Mouse (Mus musculus): ENCODE measurements at regions not wholly inside any gene's neighbourhood (a gene's known extent, or its start where the extent isn't known, plus 50 kb on each side); places are given as distances from the start of the nearest gene placed in this dataset.

GRCm38 (mm10) chr14:58662601-58663000, 480.1 kb downstream of the 1700129C05Rik start:
- no peaks in the 10 kb centered on the region for H3K27me3 ChIP-seq (replicated peaks; ENCODE audit: control insufficient read depth, insufficient read depth, low read length)
- H3K4me2 ChIP-seq (replicated peaks; ENCODE audit: low read depth): no peak overlapping the region
- no peak for ATAC-seq
- WGBS: 74% methylated on average over 5 of the region's 5 CpGs
- H3K9ac ChIP-seq (ENCODE audit: low read depth, low read length): no peak overlapping the region
- H3K36me3 ChIP-seq (ENCODE audit: control insufficient read depth, insufficient read depth): no peaks in the 10 kb centered on the region
- no peak overlapping the region for H3K4me3 ChIP-seq (ENCODE audit: low read depth, low read length)
- TF ChIP-seq CTCF (IDR thresholded peaks at IDR 0.05; ENCODE audit: low read depth): no peak
- no peak overlapping the region for H3K27ac ChIP-seq (ENCODE audit: low read depth, low read length)
- H3K9me3 ChIP-seq (ENCODE audit: control insufficient read depth): no peaks in the 10 kb centered on the region
- H3K4me1 ChIP-seq (replicated peaks; ENCODE audit: control insufficient read depth, insufficient read depth, low read length): no peaks in the 10 kb centered on the region

GRCm38 (mm10) chr14:58661416-58661815, 481.3 kb downstream of the 1700129C05Rik start:
- H3K4me1 ChIP-seq (replicated peaks; ENCODE audit: control insufficient read depth, insufficient read depth, low read length): no peaks in the 10 kb centered on the region
- H3K36me3 ChIP-seq (ENCODE audit: control insufficient read depth, insufficient read depth): no peaks in the 10 kb centered on the region
- H3K27ac ChIP-seq (ENCODE audit: low read depth, low read length): no peak overlapping the region
- WGBS: 30% methylated on average over 3 of the region's 3 CpGs
- H3K4me2 ChIP-seq (replicated peaks; ENCODE audit: low read depth): no peak overlapping the region
- TF ChIP-seq CTCF (IDR thresholded peaks at IDR 0.05; ENCODE audit: low read depth): no peak
- no peak overlapping the region for H3K4me3 ChIP-seq (ENCODE audit: low read depth, low read length)
- no peak for ATAC-seq
- H3K9ac ChIP-seq (ENCODE audit: low read depth, low read length): no peak overlapping the region
- H3K9me3 ChIP-seq (ENCODE audit: control insufficient read depth): no peaks in the 10 kb centered on the region
- H3K27me3 ChIP-seq (replicated peaks; ENCODE audit: control insufficient read depth, insufficient read depth, low read length): no peaks in the 10 kb centered on the region

- H3K27ac ChIP-seq (ENCODE audit: low read depth, low read length): no peak overlapping the region
- no peak overlapping the region for H3K4me3 ChIP-seq (ENCODE audit: low read depth, low read length)
- H3K4me2 ChIP-seq (replicated peaks; ENCODE audit: low read depth): no peak overlapping the region
- no peaks in the 10 kb centered on the region for H3K9me3 ChIP-seq (ENCODE audit: control insufficient read depth)
- H3K27me3 ChIP-seq (replicated peaks; ENCODE audit: control insufficient read depth, insufficient read depth, low read length): no peaks in the 10 kb centered on the region
- no peaks in the 10 kb centered on the region for H3K4me1 ChIP-seq (replicated peaks; ENCODE audit: control insufficient read depth, insufficient read depth, low read length)
- no peaks in the 10 kb centered on the region for H3K36me3 ChIP-seq (ENCODE audit: control insufficient read depth, insufficient read depth)
- ATAC-seq: no peak
- no peak for TF ChIP-seq CTCF (IDR thresholded peaks at IDR 0.05; ENCODE audit: low read depth)
- 42% methylated on average over 2 of the region's 2 CpGs for WGBS
- no peak overlapping the region for H3K9ac ChIP-seq (ENCODE audit: low read depth, low read length)
Measured at GRCm38 (mm10) chr14:58657263-58657662, 485.4 kb downstream of the 1700129C05Rik start.

- Histone ChIP-seq H3K4me3 (ENCODE audit: low read depth, low read length) (no peak overlapping the region), H3K27me3 (replicated peaks; ENCODE audit: control insufficient read depth, insufficient read depth, low read length) (no peaks in the 10 kb centered on the region), H3K27ac (ENCODE audit: low read depth, low read length) (no peak overlapping the region), H3K9me3 (ENCODE audit: control insufficient read depth) (no peaks in the 10 kb centered on the region), H3K4me1 (replicated peaks; ENCODE audit: control insufficient read depth, insufficient read depth, low read length) (no peaks in the 10 kb centered on the region), H3K4me2 (replicated peaks; ENCODE audit: low read depth) (no peak overlapping the region), H3K36me3 (ENCODE audit: control insufficient read depth, insufficient read depth) (no peaks in the 10 kb centered on the region), H3K9ac (ENCODE audit: low read depth, low read length) (no peak overlapping the region)
- WGBS: 25% methylated on average over 1 of the region's 1 CpGs
- no peak for TF ChIP-seq CTCF (IDR thresholded peaks at IDR 0.05; ENCODE audit: low read depth)
- no peak for ATAC-seq
Measured at GRCm38 (mm10) chr14:58656935-58657238, 485.8 kb downstream of the 1700129C05Rik start.

GRCm38 (mm10) chr14:58656212-58656934, 486.3 kb downstream of the 1700129C05Rik start:
- Histone ChIP-seq H3K36me3 (ENCODE audit: control insufficient read depth, insufficient read depth) (no peaks in the 10 kb centered on the region), H3K9ac (ENCODE audit: low read depth, low read length) (no peak overlapping the region), H3K4me2 (replicated peaks; ENCODE audit: low read depth) (no peak overlapping the region), H3K27ac (ENCODE audit: low read depth, low read length) (no peak overlapping the region), H3K4me1 (replicated peaks; ENCODE audit: control insufficient read depth, insufficient read depth, low read length) (no peaks in the 10 kb centered on the region), H3K4me3 (ENCODE audit: low read depth, low read length) (no peak overlapping the region), H3K27me3 (replicated peaks; ENCODE audit: control insufficient read depth, insufficient read depth, low read length) (no peaks in the 10 kb centered on the region), H3K9me3 (ENCODE audit: control insufficient read depth) (no peaks in the 10 kb centered on the region)
- no peak for TF ChIP-seq CTCF (IDR thresholded peaks at IDR 0.05; ENCODE audit: low read depth)
- no peak for ATAC-seq
- WGBS: 54% methylated on average over 4 of the region's 4 CpGs

- no peaks in the 10 kb centered on the region for H3K4me1 ChIP-seq (replicated peaks; ENCODE audit: control insufficient read depth, insufficient read depth, low read length)
- no peak overlapping the region for H3K4me2 ChIP-seq (replicated peaks; ENCODE audit: low read depth)
- no peak overlapping the region for H3K4me3 ChIP-seq (ENCODE audit: low read depth, low read length)
- no peak overlapping the region for H3K27ac ChIP-seq (ENCODE audit: low read depth, low read length)
- 91% methylated on average over 1 of the region's 1 CpGs for WGBS
- ATAC-seq: no peak
- H3K36me3 ChIP-seq (ENCODE audit: control insufficient read depth, insufficient read depth): no peaks in the 10 kb centered on the region
- no peak overlapping the region for H3K9ac ChIP-seq (ENCODE audit: low read depth, low read length)
- TF ChIP-seq CTCF (IDR thresholded peaks at IDR 0.05; ENCODE audit: low read depth): no peak
- no peaks in the 10 kb centered on the region for H3K27me3 ChIP-seq (replicated peaks; ENCODE audit: control insufficient read depth, insufficient read depth, low read length)
- no peaks in the 10 kb centered on the region for H3K9me3 ChIP-seq (ENCODE audit: control insufficient read depth)
Measured at GRCm38 (mm10) chr14:58653026-58653425, 489.7 kb downstream of the 1700129C05Rik start.

- 81% methylated on average over 3 of the region's 3 CpGs for WGBS
- Histone ChIP-seq H3K4me1 (replicated peaks; ENCODE audit: control insufficient read depth, insufficient read depth, low read length) (no peaks in the 10 kb centered on the region), H3K27ac (ENCODE audit: low read depth, low read length) (no peak overlapping the region), H3K9me3 (ENCODE audit: control insufficient read depth) (no peaks in the 10 kb centered on the region), H3K27me3 (replicated peaks; ENCODE audit: control insufficient read depth, insufficient read depth, low read length) (no peaks in the 10 kb centered on the region), H3K4me2 (replicated peaks; ENCODE audit: low read depth) (no peak overlapping the region), H3K36me3 (ENCODE audit: control insufficient read depth, insufficient read depth) (no peaks in the 10 kb centered on the region), H3K9ac (ENCODE audit: low read depth, low read length) (no peak overlapping the region), H3K4me3 (ENCODE audit: low read depth, low read length) (no peak overlapping the region)
- ATAC-seq: no peak
- TF ChIP-seq CTCF (IDR thresholded peaks at IDR 0.05; ENCODE audit: low read depth): no peak
Measured at GRCm38 (mm10) chr14:58652004-58652403, 490.7 kb downstream of the 1700129C05Rik start.

All from intestine, postnatal 0 days (tissue).